Mouse (Mus musculus): ENCODE measurements around the gene Limk2. TPM values are rescaled to one million over a fixed set of nuclear protein-coding genes. Genes with fewer than 3 reads are reported as not detected.

Gene Limk2
- polyA plus RNA-seq, 1 experiment from 2014 or later: 7.3 TPM

- Histone ChIP-seq H3K4me2 (ENCODE audit: low read depth, low read length) (no peak overlapping the region), H3K4me1 (ENCODE audit: control insufficient read depth, low read depth, low read length) (no peaks in the 10 kb centered on the region; the same call in 1 of the 2 replicates), H3K9ac (ENCODE audit: low read depth, low read length) (no peak overlapping the region), H3K9me3 (replicated peaks; ENCODE audit: control insufficient read depth, low read length) (no peaks in the 10 kb centered on the region), H3K4me3 (ENCODE audit: low read depth, low read length) (no peak overlapping the region), H3K27ac (ENCODE audit: low read length) (no peak overlapping the region), H3K27me3 (ENCODE audit: control insufficient read depth, insufficient read depth, low read depth, low read length) (no peaks in the 10 kb centered on the region), H3K36me3 (ENCODE audit: control insufficient read depth, insufficient read depth) (no peaks in the 10 kb centered on the region; the same call in 1 of the 2 replicates)
- ATAC-seq (ENCODE audit: low read depth): no peak
- 32% methylated on average over 8 of the region's 8 CpGs for WGBS (ENCODE audit: insufficient replicate concordance)
Measured at GRCm38 (mm10) chr11:3444875-3445274, 35.9 kb upstream of the Limk2 start.

GRCm38 (mm10) chr11:3443091-3443490 lies 34.1 kb upstream of the Limk2 start:
- no peak for ATAC-seq (ENCODE audit: low read depth)
- Histone ChIP-seq H3K9ac (ENCODE audit: low read depth, low read length) (no peak overlapping the region), H3K4me1 (ENCODE audit: control insufficient read depth, low read depth, low read length) (no peaks in the 10 kb centered on the region; the same call in 1 of the 2 replicates), H3K9me3 (replicated peaks; ENCODE audit: control insufficient read depth, low read length) (no peaks in the 10 kb centered on the region), H3K4me2 (ENCODE audit: low read depth, low read length) (no peak overlapping the region), H3K27ac (ENCODE audit: low read length) (no peak overlapping the region), H3K4me3 (ENCODE audit: low read depth, low read length) (no peak overlapping the region), H3K36me3 (ENCODE audit: control insufficient read depth, insufficient read depth) (no peaks in the 10 kb centered on the region; the same call in 1 of the 2 replicates), H3K27me3 (ENCODE audit: control insufficient read depth, insufficient read depth, low read depth, low read length) (no peaks in the 10 kb centered on the region)
- 80% methylated on average over 2 of the region's 2 CpGs for WGBS (ENCODE audit: insufficient replicate concordance)

- WGBS (ENCODE audit: insufficient replicate concordance): 52% methylated on average over 4 of the region's 4 CpGs
- H3K27me3 ChIP-seq (ENCODE audit: control insufficient read depth, insufficient read depth, low read depth, low read length): no peaks in the 10 kb centered on the region
- no peak overlapping the region for H3K4me2 ChIP-seq (ENCODE audit: low read depth, low read length)
- no peak overlapping the region for H3K27ac ChIP-seq (ENCODE audit: low read length)
- H3K9me3 ChIP-seq (replicated peaks; ENCODE audit: control insufficient read depth, low read length): no peaks in the 10 kb centered on the region
- no peak overlapping the region for H3K4me3 ChIP-seq (ENCODE audit: low read depth, low read length)
- no peak overlapping the region for H3K9ac ChIP-seq (ENCODE audit: low read depth, low read length)
- no peaks in the 10 kb centered on the region; the same call in 1 of the 2 replicates for H3K36me3 ChIP-seq (ENCODE audit: control insufficient read depth, insufficient read depth)
- ATAC-seq (ENCODE audit: low read depth): no peak
- H3K4me1 ChIP-seq (ENCODE audit: control insufficient read depth, low read depth, low read length): no peaks in the 10 kb centered on the region; the same call in 1 of the 2 replicates
Measured at GRCm38 (mm10) chr11:3442677-3443076, 33.7 kb upstream of the Limk2 start.

- no peak overlapping the region for H3K4me3 ChIP-seq (ENCODE audit: low read depth, low read length)
- H3K36me3 ChIP-seq (ENCODE audit: control insufficient read depth, insufficient read depth): no peaks in the 10 kb centered on the region
- H3K9me3 ChIP-seq (replicated peaks; ENCODE audit: control insufficient read depth, low read length): no peaks in the 10 kb centered on the region
- H3K4me2 ChIP-seq (ENCODE audit: low read depth, low read length): no peak overlapping the region
- H3K9ac ChIP-seq (ENCODE audit: low read depth, low read length): no peak overlapping the region
- H3K4me1 ChIP-seq (ENCODE audit: control insufficient read depth, low read depth, low read length): no peaks in the 10 kb centered on the region; the same call in 1 of the 2 replicates
- H3K27me3 ChIP-seq (ENCODE audit: control insufficient read depth, insufficient read depth, low read depth, low read length): no peaks in the 10 kb centered on the region
- H3K27ac ChIP-seq (ENCODE audit: low read length): no peak overlapping the region
- no peak for ATAC-seq (ENCODE audit: low read depth)
Measured at GRCm38 (mm10) chr11:3441696-3442443, 32.9 kb upstream of the Limk2 start.

DNA sequence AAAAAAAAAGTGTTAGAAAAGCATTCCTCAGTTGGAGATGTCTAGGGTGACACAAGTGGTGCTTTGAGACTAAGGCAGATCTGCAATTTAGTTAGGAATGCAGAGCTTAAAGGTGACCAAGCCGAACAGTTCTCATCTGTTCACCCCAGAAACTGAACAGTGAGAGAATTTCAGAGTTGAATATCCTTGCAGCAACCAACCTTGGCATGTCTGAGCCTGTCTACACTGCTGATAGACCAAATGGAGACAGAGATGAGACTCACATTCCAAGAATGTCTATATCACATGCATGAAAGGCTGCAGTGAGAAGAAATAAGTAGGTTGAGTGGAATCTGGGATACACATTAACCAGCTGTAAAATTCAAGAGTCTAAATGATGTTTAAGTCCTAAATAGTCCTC lies 28.6 kb upstream of the Limk2 start:
- H3K27ac ChIP-seq (ENCODE audit: low read length): no peak overlapping the region
- H3K9me3 ChIP-seq (replicated peaks; ENCODE audit: control insufficient read depth, low read length): no peaks in the 10 kb centered on the region
- no peaks in the 10 kb centered on the region for H3K36me3 ChIP-seq (ENCODE audit: control insufficient read depth, insufficient read depth)
- H3K4me1 ChIP-seq (ENCODE audit: control insufficient read depth, low read depth, low read length): no peaks in the 10 kb centered on the region
- no peak for ATAC-seq (ENCODE audit: low read depth)
- WGBS (ENCODE audit: insufficient replicate concordance): 83% methylated on average over 1 of the region's 1 CpGs
- H3K4me3 ChIP-seq (ENCODE audit: low read depth, low read length): no peak overlapping the region
- H3K9ac ChIP-seq (ENCODE audit: low read depth, low read length): no peak overlapping the region
- H3K4me2 ChIP-seq (ENCODE audit: low read depth, low read length): no peak overlapping the region
- no peaks in the 10 kb centered on the region for H3K27me3 ChIP-seq (ENCODE audit: control insufficient read depth, insufficient read depth, low read depth, low read length)

DNA sequence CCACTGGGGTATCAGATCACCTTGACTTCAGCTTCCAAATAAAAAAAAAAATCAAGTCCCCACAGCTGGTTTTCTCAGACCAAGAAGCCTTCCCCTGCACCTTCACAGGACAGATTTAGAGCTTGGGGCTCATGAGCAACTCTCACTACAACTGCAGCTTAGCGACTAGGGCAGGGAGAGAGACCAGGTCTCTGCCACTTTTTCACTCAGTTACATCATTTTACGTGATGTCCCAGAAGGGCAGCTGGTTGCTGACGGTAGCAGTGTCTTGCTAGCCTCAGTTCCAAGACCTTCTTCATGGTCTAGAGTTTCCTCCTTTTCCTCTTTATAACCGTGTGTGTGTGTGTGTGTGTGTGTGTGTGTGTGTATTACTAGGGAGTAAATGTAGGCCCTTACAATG lies 24.8 kb upstream of the Limk2 start:
- Histone ChIP-seq H3K27ac (ENCODE audit: low read length) (no peak overlapping the region), H3K36me3 (ENCODE audit: control insufficient read depth, insufficient read depth) (no peaks in the 10 kb centered on the region), H3K9me3 (replicated peaks; ENCODE audit: control insufficient read depth, low read length) (no peaks in the 10 kb centered on the region), H3K4me3 (ENCODE audit: low read depth, low read length) (no peak overlapping the region), H3K4me1 (ENCODE audit: control insufficient read depth, low read depth, low read length) (no peaks in the 10 kb centered on the region), H3K27me3 (ENCODE audit: control insufficient read depth, insufficient read depth, low read depth, low read length) (no peaks in the 10 kb centered on the region), H3K4me2 (ENCODE audit: low read depth, low read length) (no peak overlapping the region), H3K9ac (ENCODE audit: low read depth, low read length) (no peak overlapping the region)
- ATAC-seq (ENCODE audit: low read depth): no peak
- 54% methylated on average over 4 of the region's 4 CpGs for WGBS (ENCODE audit: insufficient replicate concordance)

GRCm38 (mm10) chr11:3431976-3432603 lies 23.1 kb upstream of the Limk2 start:
- no peaks in the 10 kb centered on the region for H3K9me3 ChIP-seq (replicated peaks; ENCODE audit: control insufficient read depth, low read length)
- ATAC-seq (ENCODE audit: low read depth): no peak
- no peaks in the 10 kb centered on the region for H3K4me1 ChIP-seq (ENCODE audit: control insufficient read depth, low read depth, low read length)
- WGBS (ENCODE audit: insufficient replicate concordance): 74% methylated on average over 6 of the region's 6 CpGs
- no peaks in the 10 kb centered on the region for H3K36me3 ChIP-seq (ENCODE audit: control insufficient read depth, insufficient read depth)
- H3K27ac ChIP-seq (ENCODE audit: low read length): no peak overlapping the region
- H3K9ac ChIP-seq (ENCODE audit: low read depth, low read length): no peak overlapping the region
- H3K4me2 ChIP-seq (ENCODE audit: low read depth, low read length): no peak overlapping the region
- H3K4me3 ChIP-seq (ENCODE audit: low read depth, low read length): no peak overlapping the region
- no peaks in the 10 kb centered on the region for H3K27me3 ChIP-seq (ENCODE audit: control insufficient read depth, insufficient read depth, low read depth, low read length)

- H3K4me2 ChIP-seq (ENCODE audit: low read depth, low read length): no peak overlapping the region
- no peaks in the 10 kb centered on the region for H3K4me1 ChIP-seq (ENCODE audit: control insufficient read depth, low read depth, low read length)
- H3K27ac ChIP-seq (ENCODE audit: low read length): no peak overlapping the region
- 67% methylated on average over 3 of the region's 3 CpGs for WGBS (ENCODE audit: insufficient replicate concordance)
- no peaks in the 10 kb centered on the region for H3K27me3 ChIP-seq (ENCODE audit: control insufficient read depth, insufficient read depth, low read depth, low read length)
- no peak overlapping the region for H3K9ac ChIP-seq (ENCODE audit: low read depth, low read length)
- H3K36me3 ChIP-seq (ENCODE audit: control insufficient read depth, insufficient read depth): no peaks in the 10 kb centered on the region
- H3K9me3 ChIP-seq (replicated peaks; ENCODE audit: control insufficient read depth, low read length): no peaks in the 10 kb centered on the region
- no peak overlapping the region for H3K4me3 ChIP-seq (ENCODE audit: low read depth, low read length)
- ATAC-seq (ENCODE audit: low read depth): no peak
Measured at GRCm38 (mm10) chr11:3431515-3431914, 22.5 kb upstream of the Limk2 start.

- no peaks in the 10 kb centered on the region for H3K27me3 ChIP-seq (ENCODE audit: control insufficient read depth, insufficient read depth, low read depth, low read length)
- H3K4me1 ChIP-seq (ENCODE audit: control insufficient read depth, low read depth, low read length): no peaks in the 10 kb centered on the region
- H3K27ac ChIP-seq (ENCODE audit: low read length): no peak overlapping the region
- 65% methylated on average over 7 of the region's 7 CpGs for WGBS (ENCODE audit: insufficient replicate concordance)
- no peak overlapping the region for H3K4me2 ChIP-seq (ENCODE audit: low read depth, low read length)
- no peaks in the 10 kb centered on the region for H3K9me3 ChIP-seq (replicated peaks; ENCODE audit: control insufficient read depth, low read length)
- H3K36me3 ChIP-seq (ENCODE audit: control insufficient read depth, insufficient read depth): peaks cover 6% of the 10 kb centered on the region
- no peak overlapping the region for H3K9ac ChIP-seq (ENCODE audit: low read depth, low read length)
- no peak overlapping the region for H3K4me3 ChIP-seq (ENCODE audit: low read depth, low read length)
- no peak for ATAC-seq (ENCODE audit: low read depth)
Measured at GRCm38 (mm10) chr11:3428632-3429031, 19.6 kb upstream of the Limk2 start.

Data from liver, embryonic 16.5 days (tissue).